Mouse (Mus musculus) kidney, postnatal 0 days (tissue): ENCODE results near the gene Dyrk4. TPM values are rescaled to one million over a fixed set of nuclear protein-coding genes. Genes with fewer than 3 reads are reported as not detected.

Experiments used
- ATAC-seq: fragments of 200-750 bp; cut with Nextera tagmentation; replicated peaks from 2 replicates; pipeline ENCODE4 v1.8.0; 2017; ENCODE audit warnings: low read depth, moderate number of reproducible peaks, moderate TSS enrichment, moderate library complexity; ENCODE audit not compliant: low FRiP score
- DNase-seq: peaks from one replicate; pipeline ENCODE4 v3.0.0-alpha.2; 2016; ENCODE audit warnings: low spot score
- H3K27ac ChIP-seq: fragments of 300-500 bp; sonication (generic); 2 replicates; pipeline ENCODE4 v1.5.1; 2014; ENCODE audit warnings: mild to moderate bottlenecking
- H3K27me3 ChIP-seq: fragments of 300-500 bp; sonication (generic); 2 replicates; pipeline ENCODE4 v1.6.1; 2014; ENCODE audit warnings: low read length, mixed read lengths; ENCODE audit not compliant: insufficient read depth
- H3K36me3 ChIP-seq: fragments of 300-500 bp; sonication (generic); 2 replicates; pipeline ENCODE4 v1.6.1; 2014; ENCODE audit warnings: low read length, mixed read lengths; ENCODE audit not compliant: insufficient read depth
- H3K4me1 ChIP-seq: fragments of 300-500 bp; sonication (generic); replicated peaks from 2 replicates; pipeline ENCODE4 v1.6.1; 2014; ENCODE audit warnings: antibody characterized with exemption, low read length, mixed read lengths; ENCODE audit not compliant: insufficient read depth
- H3K4me2 ChIP-seq: fragments of 300-500 bp; sonication (generic); 2 replicates; pipeline ENCODE4 v1.6.1; 2014; ENCODE audit warnings: mild to moderate bottlenecking, low read length, moderate library complexity, mixed read lengths
- H3K4me3 ChIP-seq: fragments of 300-500 bp; sonication (generic); replicated peaks from 2 replicates; pipeline ENCODE4 v1.5.1; 2014; ENCODE audit warnings: low read depth, low read length
- H3K9ac ChIP-seq: fragments of 300-500 bp; sonication (generic); 2 replicates; pipeline ENCODE4 v1.6.1; 2014; ENCODE audit warnings: low read depth, low read length
- H3K9me3 ChIP-seq: fragments of 300-500 bp; sonication (generic); replicated peaks from 2 replicates; pipeline ENCODE4 v1.6.1; 2016; ENCODE audit warnings: low read length, inconsistent platforms, mixed read lengths
- CTCF ChIP-seq: IDR thresholded peaks from 2 replicates; pipeline ENCODE4 v1.5.1; 2016; ENCODE audit warnings: antibody characterized with exemption, low read depth, mild to moderate bottlenecking, moderate library complexity
- WGBS: fragments of 180-500 bp; shearing (Covaris S2); extraction: QIAGEN DNeasy Blood & Tissue Kit; methylation state at CpG from one replicate; pipeline ENCODE4 v1.1.7; 2014; 5-methylcytosine and 5-hydroxymethylcytosine counted together
- polyA plus RNA-seq: library from polyadenylated mRNA; unstranded; fragments of >200 nt; fragmentation: Nextera tagmentation; extraction: Ambion mirVana; gene quantifications from 2 replicates; pipeline ENCODE4 v1.2.1, GENCODE M21; 2015

Gene Dyrk4
- polyA plus RNA-seq, 1 experiment from 2014 or later = not detected

DNA sequence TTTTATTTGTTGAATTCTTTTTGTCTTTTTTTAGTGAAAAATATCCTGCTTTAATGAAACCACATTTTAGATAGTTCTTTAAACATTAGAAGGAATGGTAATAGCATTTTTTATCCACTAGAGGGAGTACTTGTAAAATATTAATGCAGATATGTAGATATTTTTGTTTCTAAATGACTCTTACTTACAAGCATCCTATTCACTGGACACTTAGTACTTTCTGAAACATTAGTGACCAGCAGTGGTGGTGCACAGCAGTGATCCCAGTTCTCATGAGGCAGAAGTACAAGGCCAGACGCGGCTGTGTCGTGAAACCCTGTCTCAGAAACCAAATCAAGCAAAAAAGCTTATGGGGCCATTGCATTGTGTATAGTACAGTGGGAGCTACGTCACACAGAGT lies 26.7 kb upstream of the Dyrk4 start:
- TF ChIP-seq CTCF = peak; percentile 69
- Histone ChIP-seq H3K36me3 (peaks cover 21% of the 10 kb centered on the region; the same call in 1 of the 2 replicates), H3K4me3 (no peak overlapping the region), H3K27me3 (no peaks in the 10 kb centered on the region), H3K4me1 (no peaks in the 10 kb centered on the region), H3K9me3 (no peaks in the 10 kb centered on the region), H3K4me2 (no peak overlapping the region), H3K27ac (no peak overlapping the region), H3K9ac (no peak overlapping the region)
- peak; percentile 67 for DNase-seq
- WGBS = 90% methylated on average over 4 of the region's 4 CpGs
- ATAC-seq = no peak

DNA sequence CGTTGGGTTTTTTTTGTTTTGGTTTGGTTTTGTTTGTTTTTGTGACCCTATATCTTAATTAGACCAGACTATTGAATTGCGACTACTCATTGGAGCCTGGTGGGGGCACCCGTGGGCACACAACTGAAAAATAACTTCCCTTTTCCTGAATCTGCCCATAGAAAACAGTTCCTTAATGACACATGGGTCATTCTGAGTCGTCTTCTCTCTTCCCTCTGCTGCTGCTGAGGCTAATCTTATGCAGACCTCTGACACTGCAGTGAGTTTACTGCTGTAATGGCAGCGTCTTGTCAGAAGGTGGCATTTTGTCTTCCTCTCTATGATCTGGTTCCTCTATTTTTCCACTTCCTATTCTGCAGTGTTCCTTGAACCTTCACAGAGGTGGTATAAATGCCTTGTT lies 18.8 kb upstream of the Dyrk4 start:
- no peak for ATAC-seq
- peak; percentile 45 for DNase-seq
- peaks cover 6% of the 10 kb centered on the region; the same call in 1 of the 2 replicates for H3K4me1 ChIP-seq
- WGBS = 1% methylated on average over 5 of the region's 5 CpGs
- no peak overlapping the region for H3K9ac ChIP-seq
- TF ChIP-seq CTCF = no peak; the same call in 1 of the 2 replicates
- H3K4me3 ChIP-seq = peak overlapping the region; percentile 73
- H3K4me2 ChIP-seq = peak overlapping the region; percentile 97
- H3K9me3 ChIP-seq = no peaks in the 10 kb centered on the region
- H3K36me3 ChIP-seq = 0 out of 2 replicates have a peak, but pooled peaks cover 4% of the 10 kb centered on the region
- no peak overlapping the region for H3K27ac ChIP-seq
- H3K27me3 ChIP-seq = no peaks in the 10 kb centered on the region

DNA sequence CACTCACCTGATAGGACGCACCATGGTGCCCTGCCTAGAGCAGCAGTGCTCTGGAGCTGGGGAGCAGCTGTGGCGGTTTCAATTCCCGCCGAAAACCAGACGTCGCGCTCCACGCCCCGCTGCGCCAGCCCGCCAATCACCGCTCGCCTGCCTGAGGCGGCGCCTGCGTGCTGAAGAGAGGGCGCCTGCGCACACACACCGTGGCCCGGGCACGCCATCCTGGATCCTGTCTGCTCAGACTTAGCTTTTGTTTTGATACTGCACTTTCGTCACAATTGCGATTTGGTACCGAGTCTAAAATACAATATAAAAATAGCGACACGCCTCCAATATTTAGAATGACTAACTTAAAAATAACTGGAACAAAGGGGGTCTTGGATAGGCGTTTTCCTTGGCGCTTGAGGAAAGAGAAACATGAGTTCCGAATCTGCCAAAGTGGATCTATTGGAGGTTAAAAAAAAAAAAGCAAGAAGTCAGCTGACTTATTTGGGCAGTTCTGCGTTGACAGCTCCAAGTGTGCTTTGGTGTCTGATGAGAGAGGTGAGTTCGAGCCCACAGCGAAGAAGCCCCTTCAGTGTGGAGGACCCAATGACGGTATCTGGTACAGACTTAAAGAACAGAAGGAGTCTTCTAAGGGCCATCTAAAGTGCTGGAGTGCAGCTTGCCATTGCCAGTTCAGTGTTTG lies 18.0 kb upstream of the Dyrk4 start, which contains the start of the genes Rad51ap1 and D6Wsu163e:
Gene Rad51ap1 (minus strand): TSS at position 101 of the 685 bp plus-strand sequence.
Gene D6Wsu163e (plus strand): TSS at position 476 of the 685 bp plus-strand sequence.
- H3K4me1 ChIP-seq = peaks cover 6% of the 10 kb centered on the region; the same call in 1 of the 2 replicates
- ATAC-seq (peak; percentile 99), DNase-seq (peak; percentile 98)
- no peak for TF ChIP-seq CTCF
- H3K4me3 ChIP-seq = peak within 1 kb of the TSS; percentile 73
- peak within 1 kb of the TSS; percentile 97 for H3K4me2 ChIP-seq
- H3K36me3 ChIP-seq = 0 out of 2 replicates have a peak, but pooled peaks cover 4% of the 10 kb centered on the region
- under 1% methylated on average over 33 of the region's 33 CpGs for WGBS
- no peaks in the 10 kb centered on the region for H3K27me3 ChIP-seq
- H3K27ac ChIP-seq = peak within 1 kb of the TSS; percentile 54; the same call in 1 of the 2 replicates
- H3K9me3 ChIP-seq = no peaks in the 10 kb centered on the region
- H3K9ac ChIP-seq = peak within 1 kb of the TSS; percentile 74

DNA sequence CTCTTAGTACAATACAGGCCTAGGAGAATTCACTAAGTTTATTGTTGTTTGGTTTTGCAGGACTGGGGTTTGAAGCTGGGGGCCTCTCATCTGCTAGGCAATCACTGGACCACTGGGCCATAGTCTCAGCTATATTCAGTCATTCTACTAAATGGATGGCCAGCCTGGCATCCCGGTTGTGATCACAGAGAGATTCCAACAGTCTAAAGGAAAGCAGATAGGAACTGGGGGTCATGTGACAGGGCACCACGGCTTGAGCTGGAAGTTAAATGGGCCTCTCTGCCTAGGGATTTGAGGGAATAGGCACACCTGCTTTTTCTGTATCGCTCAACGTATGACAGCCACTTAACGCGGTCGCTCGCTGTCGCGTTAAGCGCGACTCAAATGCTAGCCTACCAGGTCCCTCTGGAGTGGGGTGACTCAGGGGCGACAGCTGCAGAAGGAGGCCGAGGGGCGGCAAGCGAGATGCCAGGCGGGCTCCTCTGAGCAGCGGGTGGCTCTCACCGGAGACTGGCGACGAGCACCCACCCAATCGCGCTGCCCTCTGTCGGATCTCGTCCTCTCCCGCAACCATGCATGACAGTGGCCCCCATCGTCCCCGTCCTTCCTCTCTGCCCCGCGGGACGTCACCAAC lies 17.3 kb upstream of the Dyrk4 start:
- Histone ChIP-seq H3K4me2 (peak overlapping the region; percentile 97), H3K27me3 (no peaks in the 10 kb centered on the region), H3K9me3 (no peaks in the 10 kb centered on the region), H3K4me1 (peaks cover 6% of the 10 kb centered on the region; the same call in 1 of the 2 replicates), H3K36me3 (0 out of 2 replicates have a peak, but pooled peaks cover 4% of the 10 kb centered on the region), H3K9ac (peak overlapping the region; percentile 74), H3K4me3 (peak overlapping the region; percentile 73), H3K27ac (no peak overlapping the region)
- DNase-seq = peak; percentile 15
- TF ChIP-seq CTCF = peak; percentile 15; the same call in 1 of the 2 replicates
- ATAC-seq = no peak; the same call in 1 of the 2 replicates
- under 1% methylated on average over 31 of the region's 31 CpGs for WGBS

DNA sequence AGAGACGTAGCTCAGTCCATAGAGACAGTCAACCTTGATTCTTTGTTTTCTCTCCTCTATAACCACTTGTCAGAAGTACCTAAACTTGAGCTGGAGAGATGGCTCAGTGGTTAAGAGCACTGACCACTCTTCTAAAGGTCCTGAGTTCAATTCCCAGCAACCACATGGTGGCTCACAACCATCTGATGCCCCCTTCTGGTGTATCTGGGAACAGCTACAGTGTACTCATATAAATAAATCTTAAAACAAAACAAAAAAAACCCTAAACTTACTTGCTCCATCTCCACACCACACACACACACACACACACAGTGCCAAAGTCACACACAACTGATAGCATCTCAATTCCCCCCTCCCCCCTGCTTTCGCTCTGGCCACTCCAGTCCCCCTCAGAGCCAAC lies 16.4 kb upstream of the Dyrk4 start:
- no peak for ATAC-seq
- WGBS = 78% methylated on average over 2 of the region's 2 CpGs
- no peak overlapping the region for H3K27ac ChIP-seq
- H3K9ac ChIP-seq = no peak overlapping the region
- no peaks in the 10 kb centered on the region for H3K9me3 ChIP-seq
- H3K4me2 ChIP-seq = peak overlapping the region; percentile 97
- peak; percentile 34; the same call in 1 of the 2 replicates for TF ChIP-seq CTCF
- no peak for DNase-seq
- H3K4me1 ChIP-seq = peaks cover 6% of the 10 kb centered on the region; the same call in 1 of the 2 replicates
- no peaks in the 10 kb centered on the region for H3K27me3 ChIP-seq
- no peaks in the 10 kb centered on the region for H3K36me3 ChIP-seq
- H3K4me3 ChIP-seq = peak overlapping the region; percentile 73; the same call in 1 of the 2 replicates

DNA sequence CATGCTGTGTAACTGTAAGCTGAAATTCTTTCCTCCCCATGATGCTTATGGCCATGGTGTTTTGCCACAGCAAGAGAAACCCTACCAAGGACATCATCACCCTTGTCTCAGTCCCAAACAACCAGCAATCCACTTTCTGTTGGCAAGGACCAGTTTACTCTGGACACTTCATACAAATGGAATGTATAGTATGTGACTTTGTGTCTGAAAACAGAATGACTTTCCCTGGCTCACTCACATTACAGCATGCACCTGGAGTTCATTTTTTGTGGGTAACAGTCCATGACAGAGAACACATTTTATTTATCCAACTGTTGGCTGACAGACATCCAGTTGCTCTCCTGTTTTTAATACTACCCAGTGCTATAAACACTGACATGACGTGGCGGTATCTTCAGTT lies 11.3 kb upstream of the Dyrk4 start:
- Histone ChIP-seq H3K4me1 (no peaks in the 10 kb centered on the region), H3K4me3 (no peak overlapping the region), H3K36me3 (0 out of 2 replicates have a peak, but pooled peaks cover 3% of the 10 kb centered on the region), H3K4me2 (no peak overlapping the region), H3K9me3 (no peaks in the 10 kb centered on the region), H3K9ac (no peak overlapping the region), H3K27me3 (no peaks in the 10 kb centered on the region), H3K27ac (no peak overlapping the region)
- WGBS = 82% methylated on average over 2 of the region's 2 CpGs
- DNase-seq = no peak
- no peak for ATAC-seq
- TF ChIP-seq CTCF = no peak
